Mouse (Mus musculus) forebrain, embryonic 11.5 days (tissue): ENCODE measurements around the gene Fscn3. TPM values are rescaled to one million over a fixed set of nuclear protein-coding genes. Genes with fewer than 3 reads are reported as not detected.
A peak's percentile ranks its signal among the peaks of the same experiment; 100 is the strongest.

Experiments used
- ATAC-seq: fragments of 200-750 bp; cut with Nextera tagmentation; replicated peaks from 2 replicates; pipeline ENCODE4 v1.8.0; 2017; ENCODE audit warnings: moderate TSS enrichment; ENCODE audit not compliant: low FRiP score
- DNase-seq: peaks from one replicate; pipeline ENCODE4 v3.0.0-alpha.2; 2017; ENCODE audit warnings: low spot score
- H3K27ac ChIP-seq: fragments of 300-500 bp; sonication (generic); 2 replicates; pipeline ENCODE4 v1.5.1; 2014; ENCODE audit warnings: low read depth, low read length
- H3K27me3 ChIP-seq: fragments of 300-500 bp; sonication (generic); 2 replicates; pipeline ENCODE4 v1.6.1; 2014; ENCODE audit warnings: mild to moderate bottlenecking, low read length, mixed read lengths; ENCODE audit not compliant: control insufficient read depth, insufficient read depth
- H3K36me3 ChIP-seq: fragments of 300-500 bp; sonication (generic); 2 replicates; pipeline ENCODE4 v1.6.1; 2014; ENCODE audit warnings: mild to moderate bottlenecking, low read length, moderate library complexity, mixed read lengths; ENCODE audit not compliant: control insufficient read depth, insufficient read depth
- H3K4me1 ChIP-seq: fragments of 300-500 bp; sonication (generic); replicated peaks from 2 replicates; pipeline ENCODE4 v1.6.1; 2014; ENCODE audit warnings: low read length, mixed read lengths; ENCODE audit not compliant: control insufficient read depth, insufficient read depth
- H3K4me2 ChIP-seq: fragments of 300-500 bp; sonication (generic); 2 replicates; pipeline ENCODE4 v1.6.1; 2014; ENCODE audit warnings: low read depth, mild to moderate bottlenecking, low read length, moderate library complexity, mixed read lengths; ENCODE audit not compliant: severe bottlenecking
- H3K4me3 ChIP-seq: fragments of 300-500 bp; sonication (generic); 2 replicates; pipeline ENCODE4 v1.5.1; 2014; ENCODE audit warnings: low read depth, low read length
- H3K9ac ChIP-seq: fragments of 300-500 bp; sonication (generic); 2 replicates; pipeline ENCODE4 v1.6.1; 2014; ENCODE audit warnings: low read length
- H3K9me3 ChIP-seq: fragments of 300-500 bp; sonication (generic); 2 replicates; pipeline ENCODE4 v1.6.1; 2016; ENCODE audit warnings: low read length, mixed read lengths; ENCODE audit not compliant: control insufficient read depth
- WGBS: fragments of 180-500 bp; shearing (Covaris S2); extraction: QIAGEN DNeasy Blood & Tissue Kit; methylation state at CpG from one replicate; pipeline ENCODE4 v1.1.7; 2014; 5-methylcytosine and 5-hydroxymethylcytosine counted together
- polyA plus RNA-seq: library from polyadenylated mRNA; unstranded; fragments of >200 nt; fragmentation: Nextera tagmentation; extraction: Ambion mirVana; gene quantifications from 2 replicates; pipeline ENCODE4 v1.2.1, GENCODE M21; 2014

The Fscn3 gene
- polyA plus RNA-seq, 1 experiment from 2014 or later = not detected

- DNase-seq = no peak
- WGBS = 89% methylated on average over 4 of the region's 4 CpGs
- ATAC-seq = no peak
Observed at GRCm38 (mm10) chr6:28399791-28400190, 27.8 kb upstream of the Fscn3 start.

GRCm38 (mm10) chr6:28410053-28410452 is 17.5 kb upstream of the Fscn3 start:
- H3K9me3 ChIP-seq = no peaks in the 10 kb centered on the region
- ATAC-seq (no peak), DNase-seq (no peak)
- no peaks in the 10 kb centered on the region for H3K4me1 ChIP-seq
- H3K27me3 ChIP-seq = no peaks in the 10 kb centered on the region
- H3K27ac ChIP-seq = no peak overlapping the region
- H3K4me3 ChIP-seq = no peak overlapping the region
- H3K9ac ChIP-seq = no peak overlapping the region
- H3K4me2 ChIP-seq = no peak overlapping the region
- no peaks in the 10 kb centered on the region for H3K36me3 ChIP-seq
- 89% methylated on average over 9 of the region's 9 CpGs for WGBS

More at GRCm38 (mm10) chr6:28399791-28400190, 27.8 kb upstream of the Fscn3 start:
- Histone ChIP-seq H3K9ac (no peak overlapping the region), H3K27me3 (peaks cover 8% of the 10 kb centered on the region; the same call in 1 of the 2 replicates), H3K4me2 (no peak overlapping the region), H3K36me3 (no peaks in the 10 kb centered on the region), H3K4me1 (peaks cover 4% of the 10 kb centered on the region; the same call in 1 of the 2 replicates), H3K4me3 (no peak overlapping the region), H3K9me3 (no peaks in the 10 kb centered on the region), H3K27ac (no peak overlapping the region)

- ATAC-seq = no peak
- WGBS = 79% methylated on average over 2 of the region's 2 CpGs
- no peak overlapping the region for H3K9ac ChIP-seq
- DNase-seq = no peak
- H3K4me1 ChIP-seq = no peaks in the 10 kb centered on the region
- H3K27me3 ChIP-seq = no peaks in the 10 kb centered on the region
- H3K27ac ChIP-seq = no peak overlapping the region
- H3K4me2 ChIP-seq = no peak overlapping the region
- no peaks in the 10 kb centered on the region for H3K36me3 ChIP-seq
- H3K4me3 ChIP-seq = no peak overlapping the region
- no peaks in the 10 kb centered on the region for H3K9me3 ChIP-seq
Observed at GRCm38 (mm10) chr6:28411236-28411635, 16.4 kb upstream of the Fscn3 start.

GRCm38 (mm10) chr6:28416981-28417380 is 10.6 kb upstream of the Fscn3 start:
- no peak overlapping the region for H3K9ac ChIP-seq
- H3K36me3 ChIP-seq = peaks cover 4% of the 10 kb centered on the region; the same call in 1 of the 2 replicates
- H3K9me3 ChIP-seq = no peaks in the 10 kb centered on the region
- no peak overlapping the region for H3K27ac ChIP-seq
- no peak overlapping the region for H3K4me2 ChIP-seq
- 81% methylated on average over 4 of the region's 4 CpGs for WGBS
- no peak overlapping the region for H3K4me3 ChIP-seq
- H3K4me1 ChIP-seq = peaks cover 11% of the 10 kb centered on the region
- H3K27me3 ChIP-seq = no peaks in the 10 kb centered on the region
- ATAC-seq (no peak), DNase-seq (no peak)

GRCm38 (mm10) chr6:28418449-28418848 is 9.1 kb upstream of the Fscn3 start:
- peaks cover 4% of the 10 kb centered on the region; the same call in 1 of the 2 replicates for H3K36me3 ChIP-seq
- no peak overlapping the region for H3K27ac ChIP-seq
- ATAC-seq (no peak), DNase-seq (no peak)
- peaks cover 11% of the 10 kb centered on the region for H3K4me1 ChIP-seq
- no peak overlapping the region for H3K4me2 ChIP-seq
- no peaks in the 10 kb centered on the region for H3K27me3 ChIP-seq
- H3K9ac ChIP-seq = no peak overlapping the region
- H3K4me3 ChIP-seq = no peak overlapping the region
- WGBS = 91% methylated on average over 14 of the region's 14 CpGs
- no peaks in the 10 kb centered on the region for H3K9me3 ChIP-seq

GRCm38 (mm10) chr6:28419673-28420072 is 7.9 kb upstream of the Fscn3 start:
- Histone ChIP-seq H3K4me1 (peaks cover 14% of the 10 kb centered on the region), H3K4me2 (no peak overlapping the region), H3K36me3 (peaks cover 4% of the 10 kb centered on the region; the same call in 1 of the 2 replicates), H3K4me3 (no peak overlapping the region), H3K27ac (no peak overlapping the region), H3K9me3 (no peaks in the 10 kb centered on the region), H3K27me3 (no peaks in the 10 kb centered on the region), H3K9ac (no peak overlapping the region)
- DNase-seq (no peak), ATAC-seq (no peak)
- 83% methylated on average over 2 of the region's 2 CpGs for WGBS

GRCm38 (mm10) chr6:28420361-28420760 is 7.2 kb upstream of the Fscn3 start:
- H3K36me3 ChIP-seq = peaks cover 4% of the 10 kb centered on the region; the same call in 1 of the 2 replicates
- H3K27me3 ChIP-seq = no peaks in the 10 kb centered on the region
- peaks cover 14% of the 10 kb centered on the region for H3K4me1 ChIP-seq
- DNase-seq (no peak), ATAC-seq (no peak)
- no peak overlapping the region for H3K27ac ChIP-seq
- WGBS = 86% methylated on average over 17 of the region's 17 CpGs
- H3K4me3 ChIP-seq = peak overlapping the region; percentile 82
- H3K4me2 ChIP-seq = peak overlapping the region; percentile 78
- H3K9ac ChIP-seq = no peak overlapping the region; the same call in 1 of the 2 replicates
- no peaks in the 10 kb centered on the region for H3K9me3 ChIP-seq

GRCm38 (mm10) chr6:28420865-28421264 is 6.7 kb upstream of the Fscn3 start:
- Histone ChIP-seq H3K9ac (peak overlapping the region; percentile 79), H3K27ac (no peak overlapping the region), H3K9me3 (no peaks in the 10 kb centered on the region), H3K4me3 (peak overlapping the region; percentile 82), H3K4me2 (peak overlapping the region; percentile 78), H3K27me3 (no peaks in the 10 kb centered on the region), H3K36me3 (peaks cover 4% of the 10 kb centered on the region; the same call in 1 of the 2 replicates), H3K4me1 (peaks cover 14% of the 10 kb centered on the region)
- no peak for ATAC-seq
- no peak for DNase-seq
- WGBS = 22% methylated on average over 13 of the region's 13 CpGs

- H3K4me2 ChIP-seq = peak overlapping the region; percentile 78
- H3K4me1 ChIP-seq = peaks cover 14% of the 10 kb centered on the region
- H3K9me3 ChIP-seq = no peaks in the 10 kb centered on the region
- H3K36me3 ChIP-seq = peaks cover 7% of the 10 kb centered on the region
- WGBS = under 1% methylated on average over 27 of the region's 27 CpGs
- peak overlapping the region; percentile 79 for H3K9ac ChIP-seq
- 0 out of 2 replicates have a peak overlapping the region, but pooled peaks have one; percentile 41 for H3K27ac ChIP-seq
- H3K4me3 ChIP-seq = peak overlapping the region; percentile 82
- ATAC-seq (peak; percentile 84), DNase-seq (peak; percentile 95)
- H3K27me3 ChIP-seq = no peaks in the 10 kb centered on the region
Observed at GRCm38 (mm10) chr6:28421469-28422000, 6.1 kb upstream of the Fscn3 start.
